Mouse (Mus musculus): ENCODE results near the gene Col4a3bp.

Gene Col4a3bp

DNA sequence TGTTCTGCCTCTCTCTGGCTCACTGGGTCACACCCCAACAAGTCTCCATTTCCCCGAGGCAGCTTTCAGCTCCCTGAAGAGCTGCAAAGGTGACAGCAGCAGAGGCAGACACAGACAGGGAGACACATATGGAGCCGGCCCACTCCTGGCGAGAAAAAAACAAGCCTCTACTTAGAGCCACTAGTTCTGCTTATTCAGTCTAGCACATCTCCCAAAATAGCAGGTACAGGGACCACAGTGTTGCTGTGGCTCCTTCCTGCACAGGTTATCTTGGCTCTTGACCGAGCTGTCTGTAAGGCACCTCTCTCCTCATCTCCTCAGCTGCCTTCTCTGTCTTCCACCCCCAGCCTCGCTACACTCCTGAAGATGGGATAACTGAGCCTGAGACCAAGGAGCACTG, 142.4 kb downstream of the Col4a3bp start:
- no peak for DNase-seq (ENCODE audit: extremely low read depth, low read depth, low spot score)

DNA sequence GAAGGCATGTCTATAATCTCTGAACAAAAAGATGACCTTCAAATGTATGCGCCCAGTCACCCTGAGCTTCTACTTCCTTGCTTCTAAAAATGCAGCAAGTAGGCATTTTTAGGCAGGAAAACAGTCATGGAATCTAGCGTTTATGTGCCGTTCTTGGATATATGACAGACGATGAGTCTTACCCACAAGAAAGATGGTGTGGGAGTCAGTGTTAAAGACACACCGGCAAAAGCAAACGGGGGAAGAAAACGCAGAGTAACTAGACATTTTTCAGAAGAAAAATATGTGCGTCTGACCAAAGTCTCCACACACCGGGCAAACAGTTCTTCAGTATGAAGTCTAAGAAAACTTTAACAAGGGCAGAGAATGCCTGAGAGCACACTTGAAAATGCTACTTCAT, 144.8 kb downstream of the Col4a3bp start:
- no peak for DNase-seq (ENCODE audit: extremely low read depth, low read depth, low spot score)
